Mouse (Mus musculus) c-Kit-positive CD71-positive TER-119-positive erythroid progenitor cells, embryonic 14.5 days (primary cell): Measurements from ENCODE around the gene Qrsl1.

ENCODE experiments used
- DNase-seq: peaks from one replicate; pipeline ENCODE4 v3.0.0-alpha.2; 2013; ENCODE audit warnings: low spot score

The Qrsl1 gene

GRCm38 (mm10) chr10:43870752-43871151 lies 30.8 kb downstream of the Qrsl1 start:
- DNase-seq = peak; percentile 60

GRCm38 (mm10) chr10:43856351-43856750 lies 45.2 kb downstream of the Qrsl1 start:
- no peak for DNase-seq

- no peak for DNase-seq
Measured at GRCm38 (mm10) chr10:43855916-43856315, 45.6 kb downstream of the Qrsl1 start.

GRCm38 (mm10) chr10:43851898-43852297 lies 49.6 kb downstream of the Qrsl1 start:
- no peak for DNase-seq

- no peak for DNase-seq
Measured at GRCm38 (mm10) chr10:43849478-43849877, 52.1 kb downstream of the Qrsl1 start.

GRCm38 (mm10) chr10:43846141-43846622 lies 55.4 kb downstream of the Qrsl1 start:
- DNase-seq = no peak

GRCm38 (mm10) chr10:43845442-43845841 lies 56.1 kb downstream of the Qrsl1 start:
- DNase-seq = peak; percentile 19

- no peak for DNase-seq
Measured at GRCm38 (mm10) chr10:43841441-43841840, 60.1 kb downstream of the Qrsl1 start.

- DNase-seq = no peak
Measured at GRCm38 (mm10) chr10:43832868-43833267, 68.7 kb downstream of the Qrsl1 start.

- no peak for DNase-seq
Measured at GRCm38 (mm10) chr10:43830251-43831018, 71.1 kb downstream of the Qrsl1 start.

GRCm38 (mm10) chr10:43828686-43829015 lies 72.9 kb downstream of the Qrsl1 start:
- DNase-seq = no peak

GRCm38 (mm10) chr10:43827958-43828685 lies 73.4 kb downstream of the Qrsl1 start:
- DNase-seq = no peak

GRCm38 (mm10) chr10:43826773-43827621 lies 74.5 kb downstream of the Qrsl1 start:
- no peak for DNase-seq

- DNase-seq = no peak
Measured at GRCm38 (mm10) chr10:43825696-43826095, 75.8 kb downstream of the Qrsl1 start.

GRCm38 (mm10) chr10:43824713-43825112 lies 76.8 kb downstream of the Qrsl1 start:
- no peak for DNase-seq
